Mouse (Mus musculus) midbrain, postnatal 0 days (tissue): ENCODE data around the gene Rhbdl1. TPM values are rescaled to one million over a fixed set of nuclear protein-coding genes. Genes with fewer than 3 reads are reported as not detected.

Experiments used
- ATAC-seq: fragments of 200-750 bp; cut with Nextera tagmentation; 2 replicates; pipeline ENCODE4 v1.8.0; 2017; ENCODE audit warnings: moderate number of reproducible peaks, mild to moderate bottlenecking, moderate TSS enrichment, moderate library complexity; ENCODE audit not compliant: low FRiP score
- DNase-seq: peaks from one replicate; pipeline ENCODE4 v3.0.0-alpha.2; 2015; ENCODE audit warnings: low spot score
- H3K27ac ChIP-seq: fragments of 300-500 bp; sonication (generic); 2 replicates; pipeline ENCODE4 v1.5.1; 2014; ENCODE audit warnings: low read depth, mild to moderate bottlenecking, low read length, mixed read lengths
- H3K27me3 ChIP-seq: fragments of 300-500 bp; sonication (generic); 2 replicates; pipeline ENCODE4 v1.6.1; 2014; ENCODE audit warnings: low read length, control low read depth, mixed read lengths; ENCODE audit not compliant: insufficient read depth
- H3K36me3 ChIP-seq: fragments of 300-500 bp; sonication (generic); 2 replicates; pipeline ENCODE4 v1.6.1; 2014; ENCODE audit warnings: low read length, control low read depth, mixed read lengths; ENCODE audit not compliant: insufficient read depth
- H3K4me1 ChIP-seq: fragments of 300-500 bp; sonication (generic); 2 replicates; pipeline ENCODE4 v1.6.1; 2014; ENCODE audit warnings: mild to moderate bottlenecking, control low read depth, antibody characterized with exemption, low read length, mixed read lengths; ENCODE audit not compliant: insufficient read depth
- H3K4me2 ChIP-seq: fragments of 300-500 bp; sonication (generic); 2 replicates; pipeline ENCODE4 v1.6.1; 2014; ENCODE audit warnings: low read depth, mild to moderate bottlenecking, low read length, mixed read lengths; ENCODE audit not compliant: poor library complexity, severe bottlenecking
- H3K4me3 ChIP-seq: fragments of 300-500 bp; sonication (generic); 2 replicates; pipeline ENCODE4 v1.5.1; 2014; ENCODE audit warnings: low read depth, mild to moderate bottlenecking, low read length, moderate library complexity
- H3K9ac ChIP-seq: fragments of 300-500 bp; sonication (generic); replicated peaks from 2 replicates; pipeline ENCODE4 v1.6.1; 2014; ENCODE audit warnings: mild to moderate bottlenecking, low read length, moderate library complexity, mixed read lengths; ENCODE audit not compliant: poor library complexity, severe bottlenecking
- H3K9me3 ChIP-seq: fragments of 300-500 bp; sonication (generic); 2 replicates; pipeline ENCODE4 v1.6.1; 2016; ENCODE audit warnings: low read length, control low read depth
- CTCF ChIP-seq: IDR thresholded peaks from 2 replicates; pipeline ENCODE4 v1.5.1; 2016; ENCODE audit warnings: antibody characterized with exemption, mild to moderate bottlenecking
- WGBS: fragments of 180-500 bp; shearing (Covaris S2); extraction: QIAGEN DNeasy Blood & Tissue Kit; methylation state at CpG from one replicate; pipeline ENCODE4 v1.1.7; 2014; 5-methylcytosine and 5-hydroxymethylcytosine counted together
- polyA plus RNA-seq: library from polyadenylated mRNA; unstranded; fragments of >200 nt; fragmentation: Nextera tagmentation; extraction: Ambion mirVana; gene quantifications from 2 replicates; pipeline ENCODE4 v1.2.1, GENCODE M21; 2015
- total RNA-seq: library from RNA; depleted of rRNA; stranded (reverse); fragments of >200 nt; gene quantifications from 2 replicates; pipeline ENCODE4 v1.2.3, GENCODE M21; 2014

Gene Rhbdl1
- total and polyA plus RNA-seq, 2 experiments from 2014 or later: 97.0 to 168 TPM

GRCm38 (mm10) chr17:25869498-25869897, 32.4 kb upstream of the Rhbdl1 start:
- Histone ChIP-seq H3K27me3 (no peaks in the 10 kb centered on the region), H3K4me3 (no peak overlapping the region), H3K9me3 (no peaks in the 10 kb centered on the region), H3K9ac (no peak overlapping the region), H3K4me1 (peaks cover 15% of the 10 kb centered on the region; the same call in 1 of the 2 replicates), H3K36me3 (peaks cover under 1% of the 10 kb centered on the region; the same call in 1 of the 2 replicates), H3K4me2 (no peak overlapping the region), H3K27ac (no peak overlapping the region)
- ATAC-seq: no peak
- DNase-seq: no peak
- TF ChIP-seq CTCF: no peak
- 93% methylated on average over 8 of the region's 8 CpGs for WGBS

- Histone ChIP-seq H3K9ac (peak within 1 kb of the TSS; percentile 74), H3K27me3 (no peaks in the 10 kb centered on the region), H3K4me2 (peak within 1 kb of the TSS; percentile 98), H3K27ac (peak within 1 kb of the TSS; percentile 63), H3K9me3 (no peaks in the 10 kb centered on the region), H3K4me1 (peaks cover 10% of the 10 kb centered on the region; the same call in 1 of the 2 replicates), H3K36me3 (peaks cover 7% of the 10 kb centered on the region; the same call in 1 of the 2 replicates), H3K4me3 (peak within 1 kb of the TSS; percentile 91)
- peak; percentile 78; the same call in 1 of the 2 replicates for ATAC-seq
- TF ChIP-seq CTCF: peak; percentile 48
- WGBS: under 1% methylated on average over 24 of the region's 24 CpGs
- peak; percentile 88 for DNase-seq
Observed at GRCm38 (mm10) chr17:25868601-25869191, 31.6 kb upstream of the Rhbdl1 start, which contains the start of gene Mcrip2. Mcrip2 (minus strand) TSS chr17:25868764.

- H3K4me1 ChIP-seq: peaks cover 10% of the 10 kb centered on the region; the same call in 1 of the 2 replicates
- ATAC-seq (peak; percentile 52; the same call in 1 of the 2 replicates), DNase-seq (no peak)
- 2% methylated on average over 40 of the region's 42 CpGs for WGBS
- no peaks in the 10 kb centered on the region for H3K27me3 ChIP-seq
- H3K4me2 ChIP-seq: peak overlapping the region; percentile 98
- no peak for TF ChIP-seq CTCF
- H3K9me3 ChIP-seq: no peaks in the 10 kb centered on the region
- peak overlapping the region; percentile 74 for H3K9ac ChIP-seq
- peak overlapping the region; percentile 91 for H3K4me3 ChIP-seq
- H3K27ac ChIP-seq: peak overlapping the region; percentile 63
- peaks cover 9% of the 10 kb centered on the region; the same call in 1 of the 2 replicates for H3K36me3 ChIP-seq
Observed at GRCm38 (mm10) chr17:25867836-25868600, 30.9 kb upstream of the Rhbdl1 start.

- 15% methylated on average over 7 of the region's 7 CpGs for WGBS
- peak overlapping the region; percentile 91 for H3K4me3 ChIP-seq
- peak overlapping the region; percentile 74; the same call in 1 of the 2 replicates for H3K9ac ChIP-seq
Observed at GRCm38 (mm10) chr17:25867509-25867835, 30.4 kb upstream of the Rhbdl1 start.

GRCm38 (mm10) chr17:25866172-25866571, 29.1 kb upstream of the Rhbdl1 start:
- Histone ChIP-seq H3K4me2 (no peak overlapping the region), H3K4me3 (no peak overlapping the region), H3K36me3 (peaks cover 9% of the 10 kb centered on the region; the same call in 1 of the 2 replicates), H3K9me3 (no peaks in the 10 kb centered on the region), H3K4me1 (peaks cover 10% of the 10 kb centered on the region; the same call in 1 of the 2 replicates), H3K9ac (no peak overlapping the region), H3K27ac (no peak overlapping the region), H3K27me3 (no peaks in the 10 kb centered on the region)
- no peak for TF ChIP-seq CTCF
- DNase-seq (no peak), ATAC-seq (no peak)
- 89% methylated on average over 3 of the region's 3 CpGs for WGBS

More at GRCm38 (mm10) chr17:25867509-25867835, 30.4 kb upstream of the Rhbdl1 start:
- DNase-seq (no peak), ATAC-seq (no peak)
- H3K27ac ChIP-seq: no peak overlapping the region
- H3K4me1 ChIP-seq: peaks cover 10% of the 10 kb centered on the region; the same call in 1 of the 2 replicates
- no peak for TF ChIP-seq CTCF
- peak overlapping the region; percentile 98 for H3K4me2 ChIP-seq
- H3K27me3 ChIP-seq: no peaks in the 10 kb centered on the region
- H3K9me3 ChIP-seq: no peaks in the 10 kb centered on the region
- peaks cover 9% of the 10 kb centered on the region; the same call in 1 of the 2 replicates for H3K36me3 ChIP-seq
